Mouse (Mus musculus) forebrain, embryonic 10.5 days (tissue): ENCODE measurements around the gene Btbd9. TPM values are rescaled to one million over a fixed set of nuclear protein-coding genes. Genes with fewer than 3 reads are reported as not detected.

Experiments
- DNase-seq: peaks from one replicate; pipeline ENCODE4 v3.0.0-alpha.2; 2017; ENCODE audit warnings: low spot score; ENCODE audit errors: extremely low spot score
- H3K27ac ChIP-seq: fragments of 300-500 bp; sonication (generic); 2 replicates; pipeline ENCODE4 v1.5.1; 2016; ENCODE audit warnings: mild to moderate bottlenecking
- H3K27me3 ChIP-seq: fragments of 300-500 bp; sonication (generic); 2 replicates; pipeline ENCODE4 v1.6.1; 2016; ENCODE audit warnings: mild to moderate bottlenecking; ENCODE audit not compliant: poor library complexity, severe bottlenecking
- H3K36me3 ChIP-seq: fragments of 300-500 bp; sonication (generic); replicated peaks from 2 replicates; pipeline ENCODE4 v1.6.1; 2016; ENCODE audit warnings: mild to moderate bottlenecking, moderate library complexity
- H3K4me1 ChIP-seq: fragments of 300-500 bp; sonication (generic); 2 replicates; pipeline ENCODE4 v1.6.1; 2016
- H3K4me3 ChIP-seq: fragments of 300-500 bp; sonication (generic); 2 replicates; pipeline ENCODE4 v1.5.1; 2016; ENCODE audit warnings: mild to moderate bottlenecking, moderate library complexity
- H3K9me3 ChIP-seq: fragments of 300-500 bp; sonication (generic); 2 replicates; pipeline ENCODE4 v1.6.1; 2016; ENCODE audit warnings: mild to moderate bottlenecking, moderate library complexity
- WGBS: fragments of 180-500 bp; shearing (Covaris S2); methylation state at CpG from one replicate; pipeline ENCODE4 v1.1.7; 2016; 5-methylcytosine and 5-hydroxymethylcytosine counted together
- polyA plus RNA-seq: library from polyadenylated mRNA; unstranded; fragments of >200 nt; fragmentation: Nextera tagmentation; extraction: Ambion mirVana; gene quantifications from 2 replicates; pipeline ENCODE4 v1.2.1, GENCODE M21; 2016

The Btbd9 gene
- polyA plus RNA-seq, 1 experiment from 2014 or later = 57.8 TPM

GRCm38 (mm10) chr17:30178402-30178801, 397.9 kb downstream of the Btbd9 start:
- H3K27me3 ChIP-seq = no peaks in the 10 kb centered on the region
- no peak overlapping the region for H3K4me3 ChIP-seq
- H3K36me3 ChIP-seq = peaks cover 14% of the 10 kb centered on the region
- H3K9me3 ChIP-seq = no peaks in the 10 kb centered on the region
- no peaks in the 10 kb centered on the region for H3K4me1 ChIP-seq
- 83% methylated on average over 1 of the region's 1 CpGs for WGBS
- H3K27ac ChIP-seq = no peak overlapping the region
- no peak for DNase-seq

GRCm38 (mm10) chr17:30177435-30177834, 398.9 kb downstream of the Btbd9 start:
- no peaks in the 10 kb centered on the region for H3K9me3 ChIP-seq
- no peak overlapping the region for H3K4me3 ChIP-seq
- no peak for DNase-seq

More at GRCm38 (mm10) chr17:30177435-30177834, 398.9 kb downstream of the Btbd9 start:
- Histone ChIP-seq H3K36me3 (peaks cover 14% of the 10 kb centered on the region), H3K4me1 (no peaks in the 10 kb centered on the region), H3K27me3 (no peaks in the 10 kb centered on the region), H3K27ac (no peak overlapping the region)
- WGBS = 96% methylated on average over 4 of the region's 4 CpGs

Other genes with a start within 250 kb of the Btbd9 start
- 0.68 and 1.1 TPM in 2 replicates for gene Dnah8, start 47.9 kb upstream of the Btbd9 start, polyA plus RNA-seq
- 258 and 260 TPM in 2 replicates for gene Glo1, start 50.4 kb upstream of the Btbd9 start, polyA plus RNA-seq